Mouse (Mus musculus) brain, embryonic 14.5 days (tissue): Measurements from ENCODE around the gene Nomo1.

Source experiments
- CTCF ChIP-seq: fragments of 200-500 bp; IDR thresholded peaks from 2 replicates; pipeline ENCODE4 v1.5.1; 2012; ENCODE audit warnings: inconsistent platforms, mild to moderate bottlenecking, moderate library complexity, borderline replicate concordance; ENCODE audit not compliant: insufficient read depth, insufficient read length; ENCODE audit errors: extremely low read depth
- POLR2A ChIP-seq: fragments of 200-500 bp; IDR thresholded peaks from 2 replicates; pipeline ENCODE4 v1.6.1; 2012; ENCODE audit warnings: mild to moderate bottlenecking, inconsistent platforms, borderline replicate concordance; ENCODE audit not compliant: poor library complexity, insufficient read depth, insufficient read length, severe bottlenecking; ENCODE audit errors: extremely low read depth

DNA sequence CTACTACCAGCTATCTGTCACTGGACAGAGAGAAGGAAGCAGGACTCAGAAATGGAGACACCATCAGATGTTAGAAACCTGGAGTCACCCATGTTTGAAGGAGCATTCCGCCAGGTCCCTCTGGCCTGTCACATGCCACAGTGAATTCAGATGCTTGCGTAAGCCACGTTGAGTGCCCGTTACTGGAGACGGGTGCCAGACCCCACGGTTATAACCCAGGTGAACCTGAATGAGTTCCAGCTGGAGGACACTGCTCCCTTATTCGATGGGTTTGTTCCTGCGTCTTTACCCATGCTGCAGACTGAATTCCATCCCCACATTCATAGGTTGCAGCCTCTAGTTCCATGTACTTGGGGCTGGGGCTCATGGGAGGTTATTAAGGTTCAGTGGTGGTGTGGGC, 70.3 kb downstream of the Nomo1 start:
- TF ChIP-seq CTCF (no peak), POLR2A (no peak)
